Mouse (Mus musculus) embryonic fibroblast, embryonic 13.5 days (primary cell): Measurements from ENCODE around the gene Dynll1.

ENCODE experiments used
- CTCF ChIP-seq: IDR thresholded peaks from 2 replicates; pipeline ENCODE4 v1.5.1; 2011; ENCODE audit warnings: mild to moderate bottlenecking, control low read depth, low read length, moderate library complexity, borderline replicate concordance; ENCODE audit not compliant: insufficient read depth
- POLR2A ChIP-seq: IDR thresholded peaks from 2 replicates; pipeline ENCODE4 v1.6.1; 2011; ENCODE audit warnings: low read depth, mild to moderate bottlenecking, control low read depth, low read length, moderate library complexity

DNA sequence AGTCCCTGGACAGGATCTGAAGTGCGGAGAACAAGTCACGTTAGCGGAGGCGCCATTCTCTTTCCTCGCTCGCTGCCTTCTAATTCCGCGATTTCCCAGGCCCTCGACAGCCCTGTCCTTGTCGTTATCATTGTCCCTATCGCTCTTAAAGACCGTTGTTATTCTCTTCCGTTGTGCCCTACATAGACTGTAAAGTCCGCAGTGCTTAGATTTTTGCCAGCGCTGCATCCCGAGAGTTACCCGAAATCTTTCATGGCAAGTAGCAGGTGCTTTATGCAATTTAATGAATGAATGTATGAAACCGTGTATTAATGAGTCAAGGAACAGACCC is 48.4 kb upstream of the Dynll1 start:
- no peak for TF ChIP-seq CTCF
- no peak for TF ChIP-seq POLR2A
